Mouse (Mus musculus) lung, embryonic 14.5 days (tissue): ENCODE results near the gene Ltbr. TPM values are rescaled to one million over a fixed set of nuclear protein-coding genes. Genes with fewer than 3 reads are reported as not detected.
"Not testable (repeated sequence)": the region's sequence is repeated elsewhere in the genome, so short reads cannot be mapped to it uniquely, and the experiment has no call there.

Experiments used
- ATAC-seq: fragments of 200-750 bp; cut with Nextera tagmentation; 2 replicates; pipeline ENCODE4 v1.8.0; 2017; ENCODE audit warnings: mild to moderate bottlenecking, moderate TSS enrichment, moderate library complexity; ENCODE audit not compliant: insufficient read depth
- DNase-seq: peaks from one replicate; pipeline ENCODE4 v3.0.0-alpha.2; 2015
- H3K27ac ChIP-seq: fragments of 300-500 bp; sonication (generic); 2 replicates; pipeline ENCODE4 v1.5.1; 2014; ENCODE audit warnings: low read depth, mild to moderate bottlenecking, moderate library complexity
- H3K27me3 ChIP-seq: fragments of 300-500 bp; sonication (generic); 2 replicates; pipeline ENCODE4 v1.6.1; 2014; ENCODE audit warnings: low read length, control low read depth; ENCODE audit not compliant: insufficient read depth
- H3K36me3 ChIP-seq: fragments of 300-500 bp; sonication (generic); 2 replicates; pipeline ENCODE4 v1.6.1; 2014; ENCODE audit warnings: control low read depth; ENCODE audit not compliant: insufficient read depth
- H3K4me1 ChIP-seq: fragments of 300-500 bp; sonication (generic); 2 replicates; pipeline ENCODE4 v1.6.1; 2014; ENCODE audit warnings: antibody characterized with exemption, control low read depth; ENCODE audit not compliant: insufficient read depth
- H3K4me2 ChIP-seq: fragments of 300-500 bp; sonication (generic); 2 replicates; pipeline ENCODE4 v1.6.1; 2014; ENCODE audit warnings: mild to moderate bottlenecking
- H3K4me3 ChIP-seq: fragments of 300-500 bp; sonication (generic); 2 replicates; pipeline ENCODE4 v1.5.1; 2014; ENCODE audit warnings: low read depth, low read length
- H3K9ac ChIP-seq: fragments of 300-500 bp; sonication (generic); 2 replicates; pipeline ENCODE4 v1.6.1; 2014
- H3K9me3 ChIP-seq: fragments of 300-500 bp; sonication (generic); 2 replicates; pipeline ENCODE4 v1.6.1; 2016; ENCODE audit warnings: low read depth, low read length, control low read depth
- CTCF ChIP-seq: IDR thresholded peaks from 2 replicates; pipeline ENCODE4 v1.5.1; 2016; ENCODE audit warnings: antibody characterized with exemption, low read depth
- WGBS: fragments of 180-500 bp; shearing (Covaris S2); extraction: QIAGEN DNeasy Blood & Tissue Kit; methylation state at CpG from one replicate; pipeline ENCODE4 v1.1.7; 2014; 5-methylcytosine and 5-hydroxymethylcytosine counted together
- polyA plus RNA-seq: library from polyadenylated mRNA; unstranded; fragments of >200 nt; fragmentation: Nextera tagmentation; extraction: Ambion mirVana; gene quantifications from 2 replicates; pipeline ENCODE4 v1.2.1, GENCODE M21; 2014

The Ltbr gene
- polyA plus RNA-seq, 1 experiment from 2014 or later = 81.7 TPM

GRCm38 (mm10) chr6:125272228-125272785 is 41.4 kb downstream of the Ltbr start:
- ATAC-seq = no peak
- Histone ChIP-seq H3K9me3 (no peaks in the 10 kb centered on the region), H3K9ac (no peak overlapping the region), H3K4me2 (no peak overlapping the region), H3K4me3 (no peak overlapping the region), H3K27me3 (no peaks in the 10 kb centered on the region), H3K36me3 (no peaks in the 10 kb centered on the region), H3K27ac (no peak overlapping the region), H3K4me1 (0 out of 2 replicates have a peak, but pooled peaks cover 2% of the 10 kb centered on the region)
- TF ChIP-seq CTCF = no peak
- DNase-seq = no peak
- 66% methylated on average over 10 of the region's 10 CpGs for WGBS

GRCm38 (mm10) chr6:125271455-125272227 is 42.0 kb downstream of the Ltbr start:
- Histone ChIP-seq H3K9ac (no peak overlapping the region), H3K4me3 (no peak overlapping the region), H3K9me3 (no peaks in the 10 kb centered on the region), H3K36me3 (no peaks in the 10 kb centered on the region), H3K27ac (no peak overlapping the region), H3K27me3 (no peaks in the 10 kb centered on the region), H3K4me1 (0 out of 2 replicates have a peak, but pooled peaks cover 2% of the 10 kb centered on the region), H3K4me2 (peak overlapping the region; percentile 51)
- ATAC-seq (peak; percentile 92), DNase-seq (peak; percentile 97)
- peak; percentile 93 for TF ChIP-seq CTCF
- 15% methylated on average over 17 of the region's 17 CpGs for WGBS

DNA sequence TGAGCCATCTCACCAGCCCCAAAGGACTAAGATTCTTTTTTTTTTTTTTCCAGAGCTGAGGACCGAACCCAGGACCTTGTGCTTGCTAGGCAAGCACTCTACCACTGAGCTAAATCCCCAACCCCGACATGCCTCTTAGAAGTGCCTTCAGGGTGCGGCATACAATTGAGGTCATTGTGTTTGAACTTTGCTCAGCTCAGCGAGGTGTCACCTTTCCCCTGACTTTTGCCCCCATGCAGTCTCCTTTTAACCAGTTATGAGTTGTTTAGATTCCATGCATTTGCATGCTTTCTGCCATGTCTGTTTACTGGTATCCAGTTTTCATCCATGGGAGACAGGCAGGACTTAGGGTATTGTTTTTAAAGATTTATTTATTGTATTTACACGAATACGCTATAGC is 44.9 kb downstream of the Ltbr start:
- Histone ChIP-seq H3K27me3 (no peaks in the 10 kb centered on the region), H3K9me3 (no peaks in the 10 kb centered on the region), H3K27ac (no peak overlapping the region), H3K36me3 (no peaks in the 10 kb centered on the region), H3K4me2 (no peak overlapping the region), H3K4me3 (no peak overlapping the region), H3K4me1 (0 out of 2 replicates have a peak, but pooled peaks cover 2% of the 10 kb centered on the region), H3K9ac (no peak overlapping the region)
- ATAC-seq (no peak), DNase-seq (no peak)
- no peak for TF ChIP-seq CTCF
- WGBS = 46% methylated on average over 6 of the region's 6 CpGs

GRCm38 (mm10) chr6:125267469-125267868 is 46.2 kb downstream of the Ltbr start:
- Histone ChIP-seq H3K27me3 (no peaks in the 10 kb centered on the region), H3K4me2 (no peak overlapping the region), H3K9ac (no peak overlapping the region), H3K27ac (no peak overlapping the region), H3K36me3 (no peaks in the 10 kb centered on the region), H3K4me1 (0 out of 2 replicates have a peak, but pooled peaks cover 2% of the 10 kb centered on the region), H3K9me3 (no peaks in the 10 kb centered on the region), H3K4me3 (no peak overlapping the region)
- TF ChIP-seq CTCF = no peak
- 64% methylated on average over 3 of the region's 3 CpGs for WGBS
- no peak for ATAC-seq
- no peak for DNase-seq

DNA sequence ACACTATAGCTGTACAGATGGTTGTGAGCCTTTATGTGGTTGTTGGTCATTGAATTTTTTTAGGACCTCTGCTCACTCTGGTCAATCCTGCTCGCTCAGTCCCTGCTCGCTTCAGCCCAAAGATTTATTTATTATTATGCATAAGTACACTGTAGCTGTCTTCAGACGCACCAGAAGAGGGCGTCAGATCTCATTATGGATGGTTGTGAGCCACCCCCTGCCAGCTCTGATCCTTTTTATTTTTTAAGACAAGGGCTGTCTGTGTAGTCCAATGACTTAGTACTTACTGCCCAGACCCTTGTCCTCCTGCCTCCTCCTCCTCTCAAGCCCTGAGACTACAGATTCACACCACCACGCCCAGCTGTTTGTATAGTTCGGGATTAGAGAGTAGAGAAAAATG is 47.1 kb downstream of the Ltbr start:
- not testable (repeated sequence) for ATAC-seq

DNA sequence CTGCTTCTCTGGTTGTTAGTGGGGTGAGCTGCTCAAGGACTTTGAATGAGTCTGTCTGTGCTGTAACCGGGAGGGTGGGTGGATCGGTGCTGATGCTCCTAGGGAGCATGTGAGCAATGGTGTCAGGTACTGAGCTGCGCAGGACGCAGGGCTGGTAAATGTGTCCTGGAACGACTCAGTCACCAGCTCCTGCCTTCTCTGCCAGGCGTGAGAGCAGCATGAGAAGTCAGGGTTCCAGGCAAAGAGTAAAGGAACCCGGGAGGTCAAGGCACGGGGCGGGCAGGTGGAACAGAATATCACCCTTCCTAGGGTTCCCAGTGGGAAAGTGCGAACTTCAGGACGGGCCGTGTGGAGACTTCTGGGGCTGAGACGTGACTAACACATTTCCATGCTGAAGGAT is 47.6 kb downstream of the Ltbr start:
- Histone ChIP-seq H3K4me3 (no peak overlapping the region), H3K36me3 (no peaks in the 10 kb centered on the region), H3K9ac (no peak overlapping the region), H3K27me3 (no peaks in the 10 kb centered on the region), H3K4me2 (no peak overlapping the region), H3K9me3 (no peaks in the 10 kb centered on the region), H3K27ac (no peak overlapping the region), H3K4me1 (no peaks in the 10 kb centered on the region)
- DNase-seq (no peak), ATAC-seq (no peak)
- WGBS = 57% methylated on average over 13 of the region's 13 CpGs
- no peak for TF ChIP-seq CTCF

More for the DNA sequence above, 47.1 kb downstream of the Ltbr start:
- not testable (repeated sequence) for H3K27ac ChIP-seq, H3K36me3 ChIP-seq, H3K4me3 ChIP-seq, H3K27me3 ChIP-seq, H3K9me3 ChIP-seq, DNase-seq, H3K9ac ChIP-seq, H3K4me2 ChIP-seq, H3K4me1 ChIP-seq
- 56% methylated on average over 6 of the region's 6 CpGs for WGBS

DNA sequence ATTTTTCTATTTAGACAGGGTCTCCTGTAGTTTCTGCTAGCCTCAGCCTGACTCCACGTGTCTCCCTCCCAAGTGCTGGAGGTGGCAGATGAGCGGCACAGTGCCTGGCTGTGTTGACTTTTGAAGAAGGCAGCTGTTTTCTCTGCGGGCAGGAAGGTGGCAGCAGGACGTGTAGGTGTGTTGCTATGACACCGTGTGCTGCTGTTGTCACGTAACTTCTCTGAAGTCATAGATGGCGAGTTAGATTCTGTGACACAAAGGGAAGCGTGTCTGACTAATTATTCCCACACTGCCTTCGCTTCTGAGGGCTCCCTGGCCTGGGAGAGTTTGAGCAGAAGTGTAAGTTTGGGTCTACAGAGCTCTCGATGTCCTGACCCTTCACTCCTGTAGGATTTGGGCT is 48.4 kb downstream of the Ltbr start:
- Histone ChIP-seq H3K36me3 (no peaks in the 10 kb centered on the region), H3K9ac (no peak overlapping the region), H3K9me3 (no peaks in the 10 kb centered on the region), H3K4me2 (no peak overlapping the region), H3K4me1 (no peaks in the 10 kb centered on the region), H3K27me3 (no peaks in the 10 kb centered on the region), H3K27ac (no peak overlapping the region), H3K4me3 (no peak overlapping the region)
- WGBS = 37% methylated on average over 10 of the region's 10 CpGs
- ATAC-seq (no peak), DNase-seq (no peak)
- no peak for TF ChIP-seq CTCF
